Mouse (Mus musculus): ENCODE measurements around the gene Popdc2.
A peak's percentile ranks its signal among the peaks of the same experiment; 100 is the strongest.

Popdc2 gene

GRCm38 (mm10) chr16:38354185-38354913, 7.7 kb upstream of the Popdc2 start:
- DNase-seq (ENCODE audit: low spot score) = no peak

DNA sequence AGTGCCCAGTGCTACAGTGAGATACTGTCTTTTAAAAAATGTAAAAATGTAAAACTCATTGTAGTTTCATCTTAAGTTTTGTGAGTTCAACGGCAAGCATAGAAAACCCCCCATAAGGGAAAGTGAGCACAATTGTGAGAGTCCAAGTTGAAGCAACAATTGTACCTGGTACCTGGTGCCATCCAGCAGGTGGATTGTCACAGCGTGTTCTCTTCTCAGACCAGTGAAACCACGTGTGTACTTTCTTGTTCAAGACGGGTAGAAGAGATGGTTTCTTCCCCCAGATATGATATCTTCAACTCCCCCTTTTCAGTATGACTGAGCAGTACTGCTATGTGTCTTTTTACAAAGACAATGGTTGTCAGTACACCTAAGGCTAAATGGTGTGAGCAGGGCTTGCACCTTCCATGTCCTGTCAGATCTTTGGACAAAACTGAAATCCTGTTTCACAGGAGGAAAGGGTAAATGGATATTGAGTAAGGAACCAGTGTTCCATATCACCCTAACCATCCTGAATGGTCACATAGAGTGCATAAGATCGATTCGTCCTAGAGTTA, 3.7 kb upstream of the Popdc2 start:
- DNase-seq (ENCODE audit: low spot score) = no peak

DNA sequence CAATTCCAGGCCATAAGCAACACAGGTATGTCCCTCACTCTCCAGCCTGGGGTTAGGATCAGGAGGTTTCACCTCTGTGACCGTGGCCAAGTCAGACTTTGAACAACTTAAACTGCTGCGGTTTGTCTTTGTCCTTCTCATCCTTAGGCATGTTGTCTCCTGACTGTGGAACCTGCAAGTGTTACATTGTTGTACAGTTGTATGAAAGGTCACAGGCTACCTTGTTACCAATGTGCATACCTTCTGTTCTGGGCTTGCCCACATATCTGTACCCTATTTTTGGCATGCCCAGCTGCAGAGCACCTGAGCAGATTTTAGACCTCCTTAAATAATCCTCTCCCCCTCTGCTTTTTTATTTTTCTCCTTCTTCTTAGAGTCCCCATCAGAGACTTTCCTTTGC, 2.8 kb upstream of the Popdc2 start:
- DNase-seq (ENCODE audit: low spot score) = peak; percentile 49

- DNase-seq (ENCODE audit: low spot score) = no peak
These were observed 2.2 kb upstream of the Popdc2 start for GRCm38 (mm10) chr16:38359857-38360256.

- no peak for DNase-seq (ENCODE audit: low spot score)
These were observed 1.7 kb upstream of the Popdc2 start for GRCm38 (mm10) chr16:38360317-38360716.

DNA sequence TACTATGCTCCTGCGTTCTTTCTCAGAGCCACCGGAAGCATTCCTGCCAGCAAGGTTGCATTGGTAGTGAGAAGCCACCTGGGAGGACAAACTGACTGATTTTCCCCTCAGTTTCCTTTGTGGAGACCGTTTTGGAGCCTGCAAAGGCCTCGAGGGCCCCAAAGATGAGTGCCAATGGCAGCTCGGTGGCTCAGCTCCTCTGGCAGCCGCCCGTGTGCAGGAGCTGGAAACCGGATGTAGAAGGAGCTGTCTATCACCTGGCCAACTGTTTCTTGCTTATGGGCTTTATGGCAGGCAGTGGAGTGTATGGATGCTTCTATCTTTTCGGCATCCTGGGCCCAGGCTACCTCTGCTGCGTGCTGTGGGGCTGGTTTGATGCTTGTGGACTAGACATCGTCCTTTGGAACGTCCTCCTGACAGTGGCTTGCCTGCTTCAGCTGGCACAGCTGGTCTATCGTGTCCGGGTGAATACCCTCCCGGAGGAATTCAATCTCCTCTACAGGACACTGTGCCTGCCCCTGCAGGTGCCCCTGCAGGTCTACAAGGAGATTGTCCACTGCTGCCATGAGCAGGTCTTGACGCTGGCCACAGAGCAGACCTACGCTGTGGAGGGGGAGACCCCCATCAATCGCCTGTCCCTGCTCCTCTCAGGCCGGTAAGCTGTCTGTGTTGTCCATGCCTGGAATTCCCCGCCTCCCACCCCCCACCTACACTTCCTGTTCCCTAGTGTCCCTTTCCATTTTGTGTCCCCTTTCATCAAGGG, 665 bp downstream of the Popdc2 start:
- no peak for DNase-seq (ENCODE audit: low spot score)

- DNase-seq (ENCODE audit: low spot score) = no peak
These were observed 1.2 kb downstream of the Popdc2 start for GRCm38 (mm10) chr16:38363256-38363595.

DNA sequence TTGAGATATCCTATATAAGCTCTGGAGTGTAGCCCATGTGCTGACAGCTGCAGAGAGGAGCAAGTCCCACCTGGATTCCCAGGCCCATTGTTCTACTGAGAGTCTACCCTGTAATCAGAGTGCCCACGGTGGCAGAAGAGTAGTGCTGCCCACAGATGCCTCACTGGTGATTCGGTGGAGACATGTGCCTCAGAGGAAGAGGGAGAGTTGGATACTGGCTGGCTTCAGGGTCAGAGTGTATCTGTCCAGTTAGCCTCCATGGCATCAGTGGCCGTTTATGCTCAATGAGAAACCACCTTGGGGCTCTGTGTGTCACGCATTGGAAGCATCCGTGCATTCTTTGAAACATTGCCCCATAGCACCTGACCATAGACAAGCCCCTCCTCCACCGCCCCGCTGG, 1.6 kb downstream of the Popdc2 start:
- no peak for DNase-seq (ENCODE audit: low spot score)

DNA sequence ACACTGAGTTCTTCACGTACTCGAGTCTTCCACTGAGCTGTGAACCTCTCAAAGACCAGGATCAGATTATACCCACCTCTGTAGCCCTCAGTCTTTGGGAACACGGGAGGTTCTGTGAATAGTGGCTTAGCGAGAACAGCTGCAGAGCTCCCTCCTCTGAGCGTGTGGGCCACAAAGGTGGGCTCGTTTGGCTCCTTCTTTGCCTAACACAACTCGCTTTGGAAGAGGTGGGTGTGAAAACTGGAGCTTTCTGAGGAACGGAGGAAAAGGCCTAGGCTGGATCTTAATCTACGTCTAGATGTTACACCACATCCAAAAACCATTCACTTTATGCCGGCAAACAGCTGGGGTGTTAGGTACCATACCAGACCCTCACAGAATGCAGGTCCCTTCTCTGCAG, 3.4 kb downstream of the Popdc2 start:
- no peak for DNase-seq (ENCODE audit: low spot score)

DNA sequence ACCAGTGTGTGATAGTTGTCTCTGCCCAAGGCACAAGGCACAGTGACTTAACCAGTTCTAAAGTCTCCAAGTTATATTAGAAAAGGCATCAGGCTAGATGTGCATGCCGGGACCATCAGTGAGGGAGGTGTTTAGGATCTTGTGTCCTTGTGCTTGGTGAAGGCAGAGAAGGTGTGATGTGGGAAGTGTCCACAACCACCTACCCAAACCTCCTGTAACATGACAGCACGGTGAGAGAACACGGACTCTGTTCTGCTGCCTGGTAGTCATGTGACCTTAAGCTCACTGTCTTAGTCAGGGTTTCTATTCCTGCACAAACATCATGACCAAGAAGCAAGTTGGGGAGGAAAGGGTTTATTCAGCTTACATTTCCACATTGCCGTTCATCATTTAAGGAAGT, 4.2 kb downstream of the Popdc2 start:
- DNase-seq (ENCODE audit: low spot score) = no peak

DNA sequence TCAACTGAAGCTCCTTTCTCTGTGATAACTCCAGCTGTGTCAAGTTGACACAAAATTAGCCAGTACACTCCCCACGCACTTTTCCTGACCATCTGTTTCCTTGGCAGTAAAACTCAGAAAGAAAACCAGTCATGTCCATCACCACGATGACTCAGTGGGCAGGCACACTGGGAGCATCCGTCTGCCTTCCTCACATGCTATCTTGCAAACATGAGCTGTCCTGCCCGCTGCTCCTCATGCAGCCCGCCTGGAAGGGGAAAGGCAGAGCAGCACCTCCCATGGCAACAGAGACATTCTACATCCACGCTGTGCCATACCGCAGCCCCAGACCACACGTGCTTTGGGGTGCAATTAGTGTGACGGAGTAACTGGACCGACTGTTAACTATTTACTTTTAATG, 6.3 kb downstream of the Popdc2 start:
- no peak for DNase-seq (ENCODE audit: low spot score)

DNA sequence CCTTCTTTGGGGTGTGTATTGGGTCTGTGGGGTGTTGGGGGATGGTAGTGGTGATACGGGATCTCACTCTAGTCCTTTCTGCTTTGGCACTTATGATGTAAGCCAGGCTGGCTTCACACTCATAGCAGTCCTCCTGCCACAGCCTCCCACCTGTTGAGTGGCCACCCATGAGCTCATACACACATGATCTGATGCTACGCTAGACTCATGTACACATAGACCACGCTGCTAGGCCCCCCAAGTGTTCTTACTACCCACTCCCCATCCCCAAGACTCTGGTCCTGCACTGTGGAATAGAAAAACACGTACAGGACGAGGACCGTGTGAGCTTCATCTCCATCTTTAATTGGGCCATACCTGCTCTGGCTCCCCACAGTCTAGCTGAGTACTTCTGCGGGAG, 7.0 kb downstream of the Popdc2 start:
- DNase-seq (ENCODE audit: low spot score) = no peak

DNA sequence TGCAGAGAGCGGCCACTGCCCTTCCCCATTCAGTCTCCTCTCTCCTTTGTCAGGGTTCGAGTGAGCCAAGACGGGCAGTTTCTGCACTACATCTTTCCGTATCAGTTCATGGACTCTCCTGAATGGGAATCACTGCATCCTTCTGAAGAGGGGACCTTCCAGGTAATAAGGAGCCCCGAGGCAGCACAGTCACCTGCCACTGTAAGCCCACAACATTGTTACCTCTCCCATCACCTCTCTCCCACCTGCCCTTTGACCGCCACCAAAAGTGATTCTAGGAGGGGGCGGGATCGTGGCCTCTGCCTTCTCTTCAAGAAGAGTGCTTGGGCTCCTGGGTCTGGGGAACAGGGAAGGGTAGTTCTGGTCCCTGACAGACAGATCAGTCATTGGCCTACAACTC, 7.4 kb downstream of the Popdc2 start:
- no peak for DNase-seq (ENCODE audit: low spot score)

GRCm38 (mm10) chr16:38369992-38370484, 8.0 kb downstream of the Popdc2 start:
- DNase-seq (ENCODE audit: low spot score) = no peak

DNA sequence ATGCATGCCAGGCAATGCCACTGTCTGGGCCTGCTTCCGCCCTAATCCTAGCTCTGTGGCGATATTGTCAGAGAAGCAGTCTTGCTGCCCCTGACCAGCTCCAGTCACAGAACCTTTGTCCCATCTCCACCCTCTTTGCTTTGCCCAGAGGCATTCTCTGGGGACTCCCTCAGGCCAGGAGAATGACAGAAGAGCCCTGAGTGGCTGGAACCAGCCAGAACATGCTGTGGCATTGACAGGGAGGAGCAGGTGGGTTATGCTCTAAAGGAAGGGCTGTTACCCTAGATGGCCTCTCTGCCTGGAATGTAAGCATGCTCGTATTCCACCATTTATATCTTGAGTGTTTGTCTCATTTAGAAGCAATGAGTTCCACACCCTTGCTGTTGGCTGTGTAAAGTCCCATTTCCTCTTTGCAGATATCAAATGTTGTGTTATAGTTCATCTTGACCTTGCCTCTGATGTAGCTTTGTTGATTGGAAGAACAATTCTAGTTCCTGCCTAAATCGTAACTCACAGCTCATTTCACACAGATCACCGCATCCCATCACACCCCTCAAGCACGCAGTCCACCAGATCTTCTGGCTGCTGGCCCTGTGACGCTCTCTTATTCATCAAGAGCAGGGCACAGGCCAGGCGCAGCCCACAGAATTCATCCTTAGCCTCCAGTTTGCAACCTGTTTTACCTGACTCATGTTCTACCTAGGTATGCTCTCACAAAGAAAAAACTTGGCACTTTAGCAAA, 8.8 kb downstream of the Popdc2 start:
- no peak for DNase-seq (ENCODE audit: low spot score)

GRCm38 (mm10) chr16:38371705-38372296, 9.8 kb downstream of the Popdc2 start:
- DNase-seq (ENCODE audit: low spot score) = no peak

DNA sequence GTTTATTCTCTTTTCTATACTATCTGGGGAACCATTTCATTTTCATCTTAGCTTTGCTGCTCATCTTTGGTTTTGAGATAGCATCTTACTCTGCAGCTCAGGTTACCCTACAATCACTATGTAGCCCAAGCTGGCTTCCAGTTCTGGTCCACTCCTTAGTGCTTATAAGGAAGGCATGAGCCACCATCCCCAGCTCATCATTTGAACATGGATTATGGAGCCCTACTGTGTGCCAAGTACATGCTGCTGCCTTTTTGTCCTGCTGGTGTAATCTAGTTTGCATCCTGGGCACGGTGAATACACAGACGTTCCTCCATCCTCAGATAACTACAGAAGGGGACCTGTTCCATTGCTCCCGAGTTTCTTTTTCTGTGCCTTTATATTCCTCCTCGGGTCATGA, 10.9 kb downstream of the Popdc2 start:
- DNase-seq (ENCODE audit: low spot score) = no peak

GRCm38 (mm10) chr16:38373439-38373838, 11.4 kb downstream of the Popdc2 start:
- no peak for DNase-seq (ENCODE audit: low spot score)

- DNase-seq (ENCODE audit: low spot score) = no peak
These were observed 11.9 kb downstream of the Popdc2 start for GRCm38 (mm10) chr16:38373941-38374340.

GRCm38 (mm10) chr16:38374379-38375140, 12.6 kb downstream of the Popdc2 start:
- DNase-seq (ENCODE audit: low spot score) = peak; percentile 45

DNA sequence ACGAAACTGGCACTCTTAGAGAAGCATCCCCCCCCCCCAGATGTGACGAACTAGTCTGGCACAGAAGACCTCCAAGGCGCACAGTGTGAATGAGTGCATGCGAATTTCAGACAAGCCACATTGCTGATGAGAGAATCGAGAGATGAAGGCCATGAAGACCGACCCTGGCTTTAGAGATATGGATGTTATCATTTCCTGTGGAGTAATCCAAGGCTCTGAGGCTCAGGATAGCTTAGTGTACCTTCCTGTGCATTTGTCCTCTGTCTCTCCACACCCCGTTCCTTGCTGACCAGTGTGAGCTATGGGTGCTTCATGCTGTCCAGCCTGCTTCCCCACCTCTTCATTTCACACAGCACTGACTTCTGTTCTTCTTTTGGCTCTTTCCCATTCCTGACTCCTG, 13.2 kb downstream of the Popdc2 start:
- DNase-seq (ENCODE audit: low spot score) = no peak

Measured in testis, postnatal 14 days (tissue).